Mouse (Mus musculus): ENCODE data around the gene Eef1a1. TPM values are rescaled to one million over a fixed set of nuclear protein-coding genes. Genes with fewer than 3 reads are reported as not detected.
A peak's percentile ranks its signal among the peaks of the same experiment; 100 is the strongest.
"Not testable (repeated sequence)": the region's sequence is repeated elsewhere in the genome, so short reads cannot be mapped to it uniquely, and the experiment has no call there.

Gene Eef1a1
- polyA plus RNA-seq, 1 experiment, result 2,102 TPM

- no peaks in the 10 kb centered on the region for H3K27me3 ChIP-seq (ENCODE audit: control insufficient read depth, insufficient read depth, low read length)
- H3K36me3 ChIP-seq (ENCODE audit: control insufficient read depth, insufficient read depth, low read length), result no peaks in the 10 kb centered on the region
- TF ChIP-seq CTCF (IDR thresholded peaks at IDR 0.05; ENCODE audit: control insufficient read depth, insufficient read depth, insufficient replicate concordance, low read depth, low read length), result no peak
- no peak for TF ChIP-seq POLR2A (IDR thresholded peaks at IDR 0.05; ENCODE audit: control insufficient read depth, low read depth, low read length)
- H3K4me1 ChIP-seq (ENCODE audit: control insufficient read depth, insufficient read depth, low read length), result no peaks in the 10 kb centered on the region
- H3K27ac ChIP-seq (ENCODE audit: control insufficient read depth, insufficient read depth, low read depth, low read length), result no peak overlapping the region
- H3K4me3 ChIP-seq (ENCODE audit: control insufficient read depth, low read depth, low read length), result no peak overlapping the region
Observed at GRCm38 (mm10) chr9:78500386-78500785, 11.4 kb upstream of the Eef1a1 start.

DNA sequence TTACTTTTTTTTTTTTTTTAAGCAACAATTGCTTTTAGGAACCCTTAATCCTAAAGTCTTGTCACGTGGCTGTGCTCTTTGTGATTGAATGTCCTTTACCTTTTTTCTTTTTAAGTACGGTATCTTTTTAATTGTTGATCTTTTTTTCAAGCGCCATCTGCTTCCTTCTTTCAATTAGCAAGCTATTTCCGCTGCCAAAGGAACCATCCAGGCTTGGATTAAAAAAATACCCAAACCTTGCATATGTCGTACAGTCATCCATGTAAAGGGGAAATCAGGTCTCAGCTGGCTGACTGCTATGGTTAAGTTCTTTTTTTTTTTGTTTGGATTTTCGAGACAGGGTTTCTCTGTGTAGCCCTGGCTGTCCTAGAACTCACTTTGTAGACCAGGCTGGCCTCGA is 4.2 kb upstream of the Eef1a1 start:
- no peak overlapping the region for H3K27ac ChIP-seq (ENCODE audit: control insufficient read depth, insufficient read depth, low read depth, low read length)
- no peak overlapping the region for H3K4me3 ChIP-seq (ENCODE audit: control insufficient read depth, low read depth, low read length)
- H3K4me1 ChIP-seq (ENCODE audit: control insufficient read depth, insufficient read depth, low read length), result no peaks in the 10 kb centered on the region
- no peaks in the 10 kb centered on the region for H3K36me3 ChIP-seq (ENCODE audit: control insufficient read depth, insufficient read depth, low read length)
- TF ChIP-seq POLR2A (IDR thresholded peaks at IDR 0.05; ENCODE audit: control insufficient read depth, low read depth, low read length) (no peak), CTCF (IDR thresholded peaks at IDR 0.05; ENCODE audit: control insufficient read depth, insufficient read depth, insufficient replicate concordance, low read depth, low read length) (no peak)
- H3K27me3 ChIP-seq (ENCODE audit: control insufficient read depth, insufficient read depth, low read length), result no peaks in the 10 kb centered on the region

DNA sequence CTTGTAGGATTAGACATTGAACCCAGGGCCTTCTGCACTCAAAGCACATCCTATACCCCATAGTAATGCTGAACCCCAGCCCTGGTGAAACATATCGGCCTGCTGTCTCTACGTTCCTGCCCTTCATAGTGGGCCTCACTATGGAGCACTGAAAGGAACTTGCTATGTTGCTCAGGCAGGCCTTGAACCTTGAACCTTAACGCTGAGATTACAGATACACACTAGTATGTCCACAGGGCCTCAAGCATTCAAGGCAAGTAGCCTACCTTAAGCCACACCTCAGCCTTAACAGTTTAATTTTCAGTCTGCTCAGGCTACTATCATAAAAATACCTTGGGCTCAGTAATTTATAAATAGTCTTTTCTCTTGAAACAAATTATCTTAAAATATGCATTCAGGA is 3.3 kb upstream of the Eef1a1 start:
- Histone ChIP-seq H3K36me3 (ENCODE audit: control insufficient read depth, insufficient read depth, low read length) (no peaks in the 10 kb centered on the region), H3K4me3 (ENCODE audit: control insufficient read depth, low read depth, low read length) (no peak overlapping the region), H3K27me3 (ENCODE audit: control insufficient read depth, insufficient read depth, low read length) (no peaks in the 10 kb centered on the region), H3K27ac (ENCODE audit: control insufficient read depth, insufficient read depth, low read depth, low read length) (no peak overlapping the region), H3K4me1 (ENCODE audit: control insufficient read depth, insufficient read depth, low read length) (no peaks in the 10 kb centered on the region)
- TF ChIP-seq CTCF (IDR thresholded peaks at IDR 0.05; ENCODE audit: control insufficient read depth, insufficient read depth, insufficient replicate concordance, low read depth, low read length), result no peak
- no peak for TF ChIP-seq POLR2A (IDR thresholded peaks at IDR 0.05; ENCODE audit: control insufficient read depth, low read depth, low read length)

DNA sequence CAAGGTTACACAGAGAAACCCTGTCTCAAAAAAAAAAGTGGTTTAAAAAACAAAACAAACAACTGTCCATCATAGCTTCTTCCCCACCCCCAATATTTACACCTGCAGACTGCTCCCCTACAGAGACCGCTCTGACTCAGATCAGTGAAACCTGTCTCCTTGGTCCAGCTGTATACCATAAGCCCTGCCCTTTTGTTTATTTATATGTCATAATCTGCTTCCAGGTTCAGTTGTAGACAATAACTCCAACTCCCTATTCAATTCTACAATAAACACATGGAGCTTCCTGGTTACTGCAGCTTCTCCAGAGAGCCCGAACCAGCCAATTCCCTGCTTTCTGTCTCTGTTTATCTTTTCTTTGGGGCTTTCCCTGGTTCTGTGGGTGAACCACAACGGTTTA is 2.2 kb upstream of the Eef1a1 start:
- Histone ChIP-seq H3K27me3 (ENCODE audit: control insufficient read depth, insufficient read depth, low read length) (no peaks in the 10 kb centered on the region), H3K27ac (ENCODE audit: control insufficient read depth, insufficient read depth, low read depth, low read length) (no peak overlapping the region), H3K36me3 (ENCODE audit: control insufficient read depth, insufficient read depth, low read length) (no peaks in the 10 kb centered on the region), H3K4me3 (ENCODE audit: control insufficient read depth, low read depth, low read length) (no peak overlapping the region), H3K4me1 (ENCODE audit: control insufficient read depth, insufficient read depth, low read length) (no peaks in the 10 kb centered on the region)
- no peak for TF ChIP-seq CTCF (IDR thresholded peaks at IDR 0.05; ENCODE audit: control insufficient read depth, insufficient read depth, insufficient replicate concordance, low read depth, low read length)
- TF ChIP-seq POLR2A (IDR thresholded peaks at IDR 0.05; ENCODE audit: control insufficient read depth, low read depth, low read length), result no peak

DNA sequence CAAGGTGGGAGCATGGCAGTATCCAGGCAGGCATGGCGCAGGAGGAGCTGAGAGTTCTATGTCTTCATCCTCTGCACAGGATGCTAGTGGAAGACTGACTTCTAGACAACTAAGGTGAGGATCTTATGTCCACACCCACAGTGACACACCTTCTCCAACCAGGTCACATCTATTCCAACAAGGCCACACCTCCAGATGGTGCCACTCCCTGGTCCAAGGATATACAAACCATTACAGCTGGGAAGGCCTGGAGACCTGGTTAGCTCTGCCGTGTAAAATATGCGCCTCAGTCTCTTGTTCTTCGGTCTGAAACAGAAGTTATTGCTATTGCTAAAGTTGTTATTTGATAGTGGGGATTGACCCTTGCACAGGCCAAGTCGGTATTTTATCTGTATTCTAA is 930 bp downstream of the Eef1a1 start:
- not testable (repeated sequence) for H3K4me1 ChIP-seq (ENCODE audit: control insufficient read depth, insufficient read depth, low read length); H3K36me3 ChIP-seq (ENCODE audit: control insufficient read depth, insufficient read depth, low read length); H3K4me3 ChIP-seq (ENCODE audit: control insufficient read depth, low read depth, low read length); H3K27me3 ChIP-seq (ENCODE audit: control insufficient read depth, insufficient read depth, low read length); H3K27ac ChIP-seq (ENCODE audit: control insufficient read depth, insufficient read depth, low read depth, low read length)

GRCm38 (mm10) chr9:78484660-78485059 is 4.3 kb downstream of the Eef1a1 start:
- Histone ChIP-seq H3K4me1 (ENCODE audit: control insufficient read depth, insufficient read depth, low read length) (peaks cover 7% of the 10 kb centered on the region), H3K27ac (ENCODE audit: control insufficient read depth, insufficient read depth, low read depth, low read length) (no peak overlapping the region), H3K27me3 (ENCODE audit: control insufficient read depth, insufficient read depth, low read length) (no peaks in the 10 kb centered on the region), H3K36me3 (ENCODE audit: control insufficient read depth, insufficient read depth, low read length) (no peaks in the 10 kb centered on the region), H3K4me3 (ENCODE audit: control insufficient read depth, low read depth, low read length) (no peak overlapping the region)
- TF ChIP-seq CTCF (IDR thresholded peaks at IDR 0.05; ENCODE audit: control insufficient read depth, insufficient read depth, insufficient replicate concordance, low read depth, low read length) (no peak), POLR2A (IDR thresholded peaks at IDR 0.05; ENCODE audit: control insufficient read depth, low read depth, low read length) (no peak)

DNA sequence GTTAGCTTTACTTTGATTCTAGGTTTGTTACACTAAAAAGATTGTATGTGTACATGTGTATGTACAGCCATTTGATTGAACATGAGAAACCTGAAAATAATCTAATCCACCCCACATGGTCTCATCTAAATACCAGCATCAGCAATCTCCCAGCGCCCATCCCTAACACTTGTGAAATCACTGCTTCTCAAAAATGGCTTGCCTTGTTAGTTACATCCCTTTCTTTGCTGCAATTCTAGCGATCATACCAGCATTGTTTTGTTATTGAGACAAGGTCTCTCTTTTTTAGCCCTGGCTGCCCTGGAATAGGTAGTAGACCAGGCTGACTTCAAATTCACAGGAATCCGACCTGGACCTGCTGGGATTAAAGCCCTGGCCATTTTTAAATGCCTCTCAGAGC is 6.6 kb downstream of the Eef1a1 start:
- Histone ChIP-seq H3K27me3 (ENCODE audit: control insufficient read depth, insufficient read depth, low read length) (no peaks in the 10 kb centered on the region), H3K36me3 (ENCODE audit: control insufficient read depth, insufficient read depth, low read length) (no peaks in the 10 kb centered on the region), H3K4me3 (ENCODE audit: control insufficient read depth, low read depth, low read length) (peak overlapping the region; percentile 97), H3K27ac (ENCODE audit: control insufficient read depth, insufficient read depth, low read depth, low read length) (peak overlapping the region; percentile 69; the same call in 1 of the 2 replicates), H3K4me1 (ENCODE audit: control insufficient read depth, insufficient read depth, low read length) (peaks cover 7% of the 10 kb centered on the region)
- no peak for TF ChIP-seq CTCF (IDR thresholded peaks at IDR 0.05; ENCODE audit: control insufficient read depth, insufficient read depth, insufficient replicate concordance, low read depth, low read length)
- no peak for TF ChIP-seq POLR2A (IDR thresholded peaks at IDR 0.05; ENCODE audit: control insufficient read depth, low read depth, low read length)

Data from testis, adult 2 months (tissue).